Mouse (Mus musculus) mesoderm, embryonic 11.5 days (tissue): ENCODE data around the gene Optc.

Source experiments
- DNase-seq: peaks from one replicate; pipeline ENCODE4 v3.0.0-alpha.2; 2012; ENCODE audit warnings: low read depth, low spot score

Gene Optc

DNA sequence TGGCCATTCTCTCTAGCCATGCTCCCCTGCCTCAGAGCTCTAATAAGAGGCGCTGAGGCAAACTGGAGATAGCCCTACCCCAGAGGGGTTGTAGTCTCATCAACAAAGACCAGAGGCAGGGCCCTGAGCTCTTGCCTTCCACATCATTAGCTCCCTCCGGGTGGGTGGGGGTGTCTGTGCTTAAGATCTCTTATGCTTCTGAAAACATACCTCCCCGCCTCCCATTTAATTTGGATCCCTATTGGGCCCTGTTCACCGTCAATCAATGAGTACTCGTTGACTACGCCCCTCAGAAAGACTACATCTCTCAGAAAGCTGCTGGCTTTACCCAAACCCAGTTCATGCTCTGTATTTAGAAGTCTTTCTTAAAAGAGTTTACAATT lies 10.3 kb upstream of the Optc start:
- no peak for DNase-seq

DNA sequence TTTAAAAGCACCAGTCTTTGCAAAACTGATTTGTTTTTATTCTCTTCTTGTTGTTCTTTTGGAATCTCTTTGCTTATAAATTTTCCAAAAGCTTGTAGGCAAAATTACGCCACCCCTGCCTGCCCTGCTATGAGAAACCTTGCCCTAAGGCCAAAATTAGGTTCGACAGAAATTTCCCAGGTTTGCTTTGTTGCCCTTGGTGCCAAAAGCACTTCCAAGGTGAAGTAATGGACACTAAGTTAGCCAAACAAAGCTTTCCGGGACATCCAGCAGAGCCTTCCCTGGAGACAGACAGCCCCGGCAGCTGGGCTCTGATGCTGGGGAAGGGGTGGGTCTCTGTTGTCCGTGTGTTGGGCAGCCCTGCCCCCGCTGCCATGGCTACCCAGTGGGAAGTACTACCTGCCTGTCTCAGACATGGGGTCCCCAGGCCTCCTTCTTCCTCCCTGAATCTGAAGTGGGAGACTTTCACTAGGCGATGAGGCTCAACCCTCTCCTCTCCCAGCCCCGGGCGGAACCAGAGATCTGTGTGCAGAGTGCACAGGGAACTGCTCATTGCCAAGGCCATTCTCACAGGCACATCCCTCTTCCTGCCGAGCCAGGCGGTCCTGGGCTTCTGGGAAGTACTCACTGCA lies 9.8 kb upstream of the Optc start:
- no peak for DNase-seq

DNA sequence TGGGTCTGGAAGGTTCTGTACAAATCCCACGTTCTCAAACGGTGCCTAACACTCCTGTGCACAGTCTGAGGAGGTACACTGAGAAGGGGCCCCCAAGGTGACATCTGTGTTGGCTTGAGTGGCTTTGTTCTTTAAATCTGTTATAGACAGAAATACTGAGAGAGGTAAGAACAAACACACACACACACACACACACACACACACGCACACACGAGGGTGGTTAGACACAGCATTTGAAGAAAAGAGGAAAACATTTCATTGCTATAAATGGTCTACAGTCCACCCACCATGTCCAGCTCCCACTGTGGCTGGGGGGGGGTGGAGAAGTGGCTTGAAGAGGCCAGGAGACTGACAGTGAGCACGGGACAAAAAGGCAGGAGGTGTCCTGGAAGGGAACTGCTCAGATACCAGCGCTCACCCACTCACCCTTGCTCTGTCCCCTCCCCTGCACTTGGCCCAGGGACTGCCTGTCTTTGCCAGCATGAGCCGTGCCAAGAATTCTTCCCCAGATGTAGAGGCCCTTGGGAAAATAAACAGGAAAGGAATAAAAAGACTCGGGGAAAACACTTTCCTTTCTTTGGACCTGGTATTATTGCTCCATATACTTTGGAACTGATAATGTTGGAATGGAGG lies 8.0 kb upstream of the Optc start:
- no peak for DNase-seq

DNA sequence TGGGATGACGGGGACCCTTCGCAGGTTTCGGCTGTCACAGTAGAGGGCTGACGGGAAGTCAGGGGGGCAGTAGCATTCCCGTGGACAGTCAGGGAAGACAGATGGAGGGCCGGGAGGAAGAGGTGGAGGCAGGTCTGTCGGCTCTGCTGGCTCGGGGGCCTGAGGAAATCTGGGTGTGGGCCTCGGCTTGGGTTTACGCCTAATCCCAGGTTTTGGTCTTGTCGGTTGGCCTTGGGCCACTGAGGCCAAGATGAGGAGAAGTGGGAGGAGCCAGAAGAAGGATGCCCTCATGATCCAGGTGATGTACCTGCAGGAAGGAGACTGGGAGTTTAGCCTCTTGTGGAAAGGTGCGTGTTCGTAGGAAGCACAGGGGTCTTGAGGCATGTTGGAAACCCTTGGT lies 7.3 kb upstream of the Optc start:
- DNase-seq, result no peak

DNA sequence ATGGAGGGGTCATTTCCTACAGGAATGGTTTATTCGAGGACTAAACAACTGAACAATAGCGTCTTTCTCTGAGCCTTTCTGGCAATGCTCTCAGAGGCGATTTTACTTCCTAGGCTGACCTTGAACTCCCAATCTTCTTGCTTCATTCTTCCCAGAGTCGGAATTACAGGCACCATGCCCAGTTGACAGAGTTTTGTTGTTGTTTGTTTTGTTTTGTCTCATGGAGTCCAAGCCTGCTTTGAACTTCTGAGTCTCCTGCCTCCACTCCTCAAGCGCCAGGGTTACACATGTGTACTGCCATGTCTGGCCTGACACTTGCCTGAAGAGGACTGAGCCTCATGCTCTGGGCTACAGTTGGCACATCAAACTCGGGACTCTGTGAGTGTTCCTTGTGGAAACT lies 5.2 kb upstream of the Optc start:
- no peak for DNase-seq

DNA sequence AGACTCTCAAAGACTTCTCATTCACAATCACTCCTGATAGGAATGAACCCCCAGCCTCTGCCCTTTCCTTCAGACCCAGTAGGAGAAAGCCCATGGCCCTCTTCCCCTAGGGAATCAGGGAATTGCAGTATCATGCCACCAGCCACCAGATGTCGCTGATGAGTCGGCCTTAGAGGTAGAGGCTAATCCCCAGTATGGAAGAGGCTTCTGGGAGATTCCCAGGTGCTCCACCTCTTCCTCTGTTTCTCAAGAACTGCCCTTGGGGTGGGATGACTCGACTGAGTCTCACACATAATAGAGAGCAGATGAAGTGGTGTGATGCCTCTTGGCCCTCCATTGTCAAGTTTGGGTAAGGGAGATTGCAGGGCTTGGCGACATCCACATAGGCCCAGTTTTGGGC lies 3.7 kb upstream of the Optc start:
- DNase-seq, result peak; percentile 85

DNA sequence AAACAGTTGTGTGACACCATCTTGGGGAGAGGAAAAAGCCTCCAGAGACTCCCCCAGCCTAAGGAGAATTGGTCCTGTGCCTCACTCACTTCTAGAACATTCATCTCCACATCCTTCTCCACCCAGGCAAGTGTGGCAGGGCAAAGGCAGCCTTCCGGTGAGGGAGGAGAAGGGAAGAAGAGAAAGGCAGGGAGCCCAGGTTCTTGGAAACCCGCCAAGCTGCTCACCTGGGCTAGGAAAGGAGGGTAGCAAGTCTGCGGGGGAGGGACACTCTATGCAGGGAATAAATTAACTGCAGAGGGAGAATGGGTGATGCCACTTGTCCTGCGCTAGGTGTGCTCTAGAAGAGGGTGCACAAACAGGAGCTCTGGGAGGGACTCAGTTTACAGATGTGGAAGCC lies 3.2 kb upstream of the Optc start:
- no peak for DNase-seq

DNA sequence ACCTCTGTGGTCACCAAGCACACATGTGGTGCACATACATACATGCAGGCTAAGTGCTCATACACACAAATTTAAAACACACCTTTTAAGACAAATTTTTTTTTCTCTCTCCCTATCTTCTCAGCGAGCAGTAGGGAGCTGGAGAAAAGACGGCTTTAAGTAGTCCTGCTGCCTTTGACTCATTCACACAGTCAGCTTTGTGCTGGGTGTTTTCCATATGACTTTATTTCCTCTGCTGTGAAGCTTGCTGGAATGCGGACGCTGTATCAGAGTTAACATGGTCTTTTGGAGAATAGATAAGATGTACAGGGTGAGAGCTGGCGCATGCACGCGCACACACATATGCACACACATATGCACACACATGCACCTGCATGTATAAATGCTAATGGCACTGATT lies 2.3 kb upstream of the Optc start:
- DNase-seq, result no peak

DNA sequence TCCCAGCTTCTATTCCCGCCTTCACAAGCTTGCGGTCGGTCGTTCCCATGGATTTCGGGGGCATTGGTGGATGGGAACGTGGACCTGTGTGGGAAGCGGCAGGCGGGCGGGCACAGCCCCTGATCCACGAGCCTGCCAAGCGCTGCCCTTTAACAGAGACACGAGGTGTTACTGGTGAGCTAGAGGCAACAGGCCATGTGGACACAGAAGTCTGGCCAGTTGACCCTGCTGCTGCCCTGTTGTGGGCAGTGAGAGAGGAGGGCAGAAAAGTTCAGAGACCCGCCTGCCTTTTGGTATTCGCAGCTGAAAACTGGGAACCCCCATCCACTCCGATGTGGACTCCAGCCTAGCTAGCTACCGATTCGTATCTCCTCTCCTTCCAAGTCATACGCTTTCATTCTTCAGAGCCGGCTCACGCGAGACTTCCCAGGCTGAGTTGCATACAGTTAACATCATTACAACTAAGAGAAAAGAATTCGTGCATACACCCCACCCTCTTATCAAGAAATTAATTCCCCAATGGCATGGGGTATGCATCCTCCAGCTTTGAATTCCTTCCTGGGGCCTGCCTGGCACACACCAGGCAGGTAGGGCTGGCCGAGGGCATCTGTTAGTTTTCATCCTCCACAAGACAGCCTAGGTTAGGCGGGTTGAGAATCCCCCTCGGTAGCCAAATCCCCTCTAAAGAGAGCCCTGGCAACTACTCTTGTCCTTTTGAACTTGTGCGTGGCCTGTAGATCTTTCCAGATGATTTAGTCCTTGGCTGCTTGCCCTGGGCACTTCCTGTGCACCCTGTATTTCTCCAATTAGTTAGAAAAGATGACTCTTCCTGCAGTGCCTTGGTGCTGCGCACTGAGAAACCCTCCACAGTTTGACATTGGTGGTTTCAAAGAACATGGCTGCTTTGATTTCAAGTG lies 1.1 kb upstream of the Optc start:
- DNase-seq, result no peak

DNA sequence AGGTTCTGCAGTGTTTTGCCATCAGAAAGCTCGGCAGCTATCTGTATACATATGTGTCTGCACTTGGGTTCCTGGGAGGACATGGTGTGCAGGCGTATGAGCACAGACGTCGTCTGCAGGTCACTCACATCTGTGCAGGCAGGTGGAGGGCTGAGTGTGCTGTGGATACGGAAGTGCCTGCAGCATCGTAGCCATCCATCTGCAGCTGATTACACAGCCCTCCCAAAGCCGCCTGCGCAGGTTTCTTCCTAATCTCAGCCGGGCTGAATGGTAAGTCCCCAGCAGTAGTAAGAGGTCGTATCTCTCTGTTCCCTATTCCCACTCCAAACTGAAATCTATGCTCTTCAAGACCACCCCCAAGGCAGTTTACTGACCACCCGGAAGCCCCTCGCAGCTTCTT lies 1.4 kb downstream of the Optc start:
- no peak for DNase-seq

DNA sequence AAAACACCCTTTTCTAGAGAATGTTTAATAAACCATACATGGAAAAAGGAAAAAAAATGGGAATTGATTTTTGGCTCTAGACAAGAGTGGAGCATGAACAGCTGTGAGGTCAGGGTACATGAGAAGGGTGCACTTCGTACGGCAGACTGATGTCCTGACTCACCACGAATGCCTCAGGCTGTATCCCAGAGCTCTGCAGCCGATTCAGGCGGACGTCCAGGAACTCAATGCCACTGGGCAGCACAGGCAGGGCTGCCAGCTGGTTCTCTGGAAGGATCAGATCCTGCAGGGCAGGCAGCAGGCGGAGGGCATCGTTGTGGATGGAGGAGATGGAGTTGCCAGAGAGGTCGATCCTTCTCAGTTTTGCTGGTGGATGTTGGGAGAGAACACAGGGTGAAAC lies 7.0 kb downstream of the Optc start:
- no peak for DNase-seq

DNA sequence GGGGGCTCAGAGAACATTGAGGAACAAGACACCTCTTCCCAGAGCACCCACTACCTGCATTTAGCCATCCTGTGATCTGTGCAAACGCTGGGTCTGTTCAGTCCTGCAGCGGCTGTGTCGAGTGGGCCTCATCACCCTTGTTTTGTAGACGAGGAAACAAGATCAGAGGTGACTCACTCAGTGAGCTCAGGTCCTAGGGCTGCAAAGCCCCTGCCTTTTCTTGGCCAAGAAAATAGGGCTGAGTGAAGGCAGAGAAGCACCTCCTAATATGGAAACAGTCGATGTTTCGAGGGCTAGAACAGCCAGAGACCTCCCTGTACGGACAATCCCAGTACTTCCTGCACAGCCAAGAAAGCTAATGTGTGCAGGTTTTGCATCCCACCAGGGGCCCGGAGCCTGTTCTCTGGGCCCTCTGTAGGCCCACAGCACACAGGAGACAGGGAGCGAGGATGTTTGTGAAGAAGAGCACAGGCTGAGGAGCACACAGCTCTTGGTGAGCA lies 8.7 kb downstream of the Optc start:
- DNase-seq, result no peak

DNA sequence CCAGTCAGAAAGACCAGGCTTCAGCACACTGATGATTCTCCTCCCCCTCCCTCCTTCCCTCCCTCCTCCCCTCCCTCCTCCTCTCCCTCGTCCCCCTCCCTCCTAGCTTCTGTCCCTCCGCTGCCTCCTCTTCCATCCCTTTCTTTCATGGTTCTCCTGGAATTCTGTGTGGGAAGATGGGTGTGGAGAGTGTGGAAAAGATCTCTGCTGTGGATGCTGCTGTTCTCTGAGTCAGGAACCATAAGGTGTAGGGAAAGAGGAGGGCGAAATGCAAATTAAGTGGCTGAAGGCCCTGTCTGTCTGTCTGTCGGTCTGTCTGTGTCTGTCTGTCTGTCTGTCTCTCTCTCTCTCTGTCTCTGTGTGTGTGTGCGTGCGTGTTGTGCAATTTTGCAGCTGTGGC lies 10.5 kb downstream of the Optc start:
- no peak for DNase-seq

DNA sequence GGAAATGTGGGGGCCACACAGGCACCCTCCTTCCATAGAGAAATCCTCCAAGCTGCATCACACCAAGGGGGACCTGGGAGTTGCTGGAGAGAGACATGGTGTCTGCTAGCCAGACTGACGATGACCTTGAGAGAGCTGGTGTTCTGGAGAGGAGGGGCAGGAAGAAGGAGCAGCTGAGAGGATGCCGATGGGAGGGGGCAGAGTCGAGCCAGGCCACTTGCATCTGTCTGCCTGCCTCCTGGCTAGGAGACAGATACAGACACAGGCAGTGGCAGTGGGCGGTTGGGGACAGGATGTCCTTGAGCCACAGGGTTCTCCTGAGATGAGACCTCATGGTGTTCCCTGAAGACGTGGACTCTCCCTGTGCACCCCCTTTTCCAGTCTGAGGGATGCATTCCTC lies 16.3 kb downstream of the Optc start:
- DNase-seq, result no peak

DNA sequence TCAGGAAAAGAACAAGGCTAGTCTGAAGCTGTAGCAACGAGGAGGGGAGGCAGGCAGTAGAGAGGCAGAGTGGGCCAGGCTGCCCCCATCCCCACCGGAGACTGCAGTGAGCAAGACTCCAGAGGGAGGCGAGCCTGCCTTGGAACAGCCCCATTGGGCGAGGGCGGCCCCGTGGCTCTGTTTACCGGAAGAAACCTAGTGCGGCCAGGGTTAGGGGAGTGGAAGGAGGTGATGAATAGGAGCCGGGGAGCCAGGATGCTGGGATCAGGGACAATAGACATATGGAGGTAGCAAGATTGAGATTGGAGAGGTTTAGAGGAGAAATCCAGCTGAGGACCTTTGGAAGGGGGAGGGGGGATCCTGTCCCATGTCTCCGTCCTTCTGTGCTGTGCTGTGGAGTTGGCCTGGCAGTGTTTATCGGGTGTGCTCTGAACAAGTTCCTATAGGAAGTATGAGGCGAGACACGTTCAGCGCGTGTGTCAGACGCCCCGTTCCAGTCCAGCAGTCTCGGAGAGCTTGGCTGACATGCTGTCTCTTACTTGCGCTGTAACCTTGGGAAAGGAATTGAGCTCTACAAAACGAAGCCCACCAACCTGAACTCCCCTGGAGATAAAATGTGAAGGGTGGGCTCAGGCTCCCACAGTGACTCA lies 17.7 kb downstream of the Optc start:
- DNase-seq, result no peak

DNA sequence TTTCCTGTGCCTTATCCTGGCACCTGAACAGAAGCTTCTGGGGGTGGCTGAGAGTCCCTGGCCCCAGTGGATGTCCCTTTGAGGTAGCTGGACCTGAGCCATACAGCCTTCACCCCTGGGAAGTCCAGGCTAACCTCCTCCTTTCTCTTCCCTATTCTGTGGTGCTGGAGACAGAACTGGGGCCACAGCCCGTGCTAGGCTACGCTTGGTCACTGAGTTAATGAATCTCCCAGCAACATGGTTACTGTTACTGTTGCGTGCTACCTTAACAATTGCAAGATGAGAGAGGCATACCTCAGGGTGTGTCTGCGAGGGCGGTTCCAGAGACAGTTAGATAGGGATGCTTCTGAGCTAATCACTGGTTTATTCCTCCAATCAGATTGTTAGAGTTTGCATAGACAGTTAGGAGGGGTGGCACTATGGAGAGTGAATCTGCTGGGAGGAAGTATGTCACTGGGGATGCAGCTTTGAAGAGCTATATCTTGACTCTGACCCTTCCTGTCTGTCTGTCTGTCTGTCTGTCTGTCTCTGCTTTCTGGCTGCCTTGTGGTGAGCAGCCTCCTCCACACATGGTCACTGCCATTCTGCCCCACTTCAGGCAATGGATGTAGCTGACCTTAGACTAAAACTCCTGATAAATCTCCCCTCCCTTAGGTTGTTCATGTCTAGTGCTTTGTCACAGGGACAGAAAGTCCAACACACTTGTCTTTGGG lies 20.1 kb downstream of the Optc start:
- no peak for DNase-seq

DNA sequence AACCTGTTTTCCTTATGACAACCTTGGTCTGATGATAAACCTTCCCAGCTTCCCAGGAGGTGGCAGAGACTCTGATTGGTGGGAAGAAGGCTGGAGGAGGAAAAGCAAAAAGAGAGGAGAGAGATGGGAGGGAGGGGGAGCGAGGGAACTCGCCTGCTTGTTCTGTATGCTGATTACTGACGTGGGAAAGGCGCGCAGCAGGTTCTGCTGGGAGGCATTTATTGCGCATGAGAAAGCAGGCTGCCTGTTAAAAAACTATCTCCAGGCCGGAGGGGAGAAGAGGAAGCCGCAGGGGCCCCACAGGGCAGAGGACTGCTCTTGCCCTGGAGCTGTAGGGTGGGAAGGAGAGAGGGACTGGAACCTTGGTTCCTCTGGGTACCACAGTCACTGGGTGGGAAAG lies 20.8 kb downstream of the Optc start:
- peak; percentile 53 for DNase-seq

DNA sequence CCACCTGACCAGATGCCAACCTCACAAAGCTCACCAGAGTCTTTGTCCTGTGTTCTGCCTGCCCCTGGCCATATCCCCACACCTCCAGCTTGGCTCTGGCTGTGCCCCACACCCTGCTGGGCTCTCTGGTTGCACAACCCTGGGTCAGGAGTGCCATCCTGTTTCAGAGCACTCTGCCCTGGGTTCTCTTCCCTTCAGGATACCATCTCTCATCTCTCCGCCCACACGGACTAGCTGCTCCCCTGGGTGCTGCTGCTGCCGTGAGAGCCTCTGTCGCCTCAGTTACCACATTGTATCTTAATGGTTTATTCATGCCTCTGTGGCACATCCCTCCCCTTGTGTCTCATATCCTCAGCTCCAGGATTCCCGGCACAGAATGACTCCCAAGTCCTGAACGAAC lies 21.4 kb downstream of the Optc start:
- no peak for DNase-seq

DNA sequence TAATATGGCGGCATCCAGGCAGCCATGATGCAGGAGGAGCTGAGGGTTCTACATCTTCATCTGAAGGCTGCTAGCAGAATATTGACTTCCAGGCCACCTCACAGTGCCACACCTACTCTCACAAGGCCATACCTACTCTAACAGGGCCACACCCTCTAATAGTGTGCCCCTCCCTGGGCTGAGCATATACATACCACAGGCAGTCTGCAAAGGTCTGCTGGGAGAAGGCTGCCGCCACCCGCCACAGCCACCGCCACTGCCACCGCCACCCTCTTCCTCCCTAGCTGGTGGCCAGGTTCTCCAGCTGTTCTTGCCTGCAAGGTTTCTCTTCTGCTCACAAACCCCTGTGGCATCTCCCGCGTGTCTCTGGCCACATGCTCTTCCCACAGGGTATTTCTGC lies 22.0 kb downstream of the Optc start:
- DNase-seq, result no peak

DNA sequence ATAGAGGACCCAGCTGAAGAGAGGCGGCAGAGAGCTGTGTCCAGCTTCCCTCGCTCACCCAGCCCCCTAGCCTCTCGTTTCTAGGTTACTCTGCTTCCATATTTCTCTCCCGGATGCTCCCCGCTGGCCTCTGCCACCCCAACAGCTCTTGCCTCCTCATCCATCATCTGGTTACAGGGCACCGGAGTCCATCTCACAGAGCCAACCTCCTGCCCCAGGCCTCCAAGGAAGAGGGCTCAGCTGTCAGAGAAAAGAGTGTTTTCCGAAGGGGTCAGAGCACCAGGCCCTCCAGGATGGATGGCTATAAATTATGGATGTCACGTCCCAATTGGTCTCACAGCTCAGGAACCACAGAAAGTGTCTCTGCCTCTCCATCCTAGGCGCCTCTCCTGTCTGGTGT lies 23.1 kb downstream of the Optc start:
- DNase-seq, result peak; percentile 70

DNA sequence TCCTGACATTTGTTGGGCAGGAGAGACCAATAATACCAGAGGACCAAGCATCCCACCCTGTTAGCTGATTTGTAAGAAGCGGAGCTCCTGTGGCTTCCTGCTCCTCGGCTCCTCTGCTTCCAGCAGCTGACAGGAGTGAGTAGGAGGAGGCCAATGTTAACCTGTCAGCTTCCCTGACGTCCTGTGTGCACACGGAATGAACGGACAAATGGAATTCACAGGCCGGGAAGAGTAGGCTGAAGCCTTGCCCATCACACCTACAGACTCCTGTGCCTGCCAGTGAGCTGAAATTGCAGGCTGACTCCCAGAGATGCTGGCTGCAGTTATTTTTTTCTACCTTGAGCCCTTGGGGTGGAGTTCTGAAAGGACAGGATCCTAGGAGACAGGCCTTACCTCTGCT lies 23.7 kb downstream of the Optc start:
- no peak for DNase-seq
